Mouse (Mus musculus): Measurements from ENCODE around the gene Anapc11.
"Not testable (repeated sequence)": the region's sequence is repeated elsewhere in the genome, so short reads cannot be mapped to it uniquely, and the experiment has no call there.

The Anapc11 gene

GRCm38 (mm10) chr11:120575940-120576339 is 22.3 kb upstream of the Anapc11 start:
- DNase-seq = no peak

DNA sequence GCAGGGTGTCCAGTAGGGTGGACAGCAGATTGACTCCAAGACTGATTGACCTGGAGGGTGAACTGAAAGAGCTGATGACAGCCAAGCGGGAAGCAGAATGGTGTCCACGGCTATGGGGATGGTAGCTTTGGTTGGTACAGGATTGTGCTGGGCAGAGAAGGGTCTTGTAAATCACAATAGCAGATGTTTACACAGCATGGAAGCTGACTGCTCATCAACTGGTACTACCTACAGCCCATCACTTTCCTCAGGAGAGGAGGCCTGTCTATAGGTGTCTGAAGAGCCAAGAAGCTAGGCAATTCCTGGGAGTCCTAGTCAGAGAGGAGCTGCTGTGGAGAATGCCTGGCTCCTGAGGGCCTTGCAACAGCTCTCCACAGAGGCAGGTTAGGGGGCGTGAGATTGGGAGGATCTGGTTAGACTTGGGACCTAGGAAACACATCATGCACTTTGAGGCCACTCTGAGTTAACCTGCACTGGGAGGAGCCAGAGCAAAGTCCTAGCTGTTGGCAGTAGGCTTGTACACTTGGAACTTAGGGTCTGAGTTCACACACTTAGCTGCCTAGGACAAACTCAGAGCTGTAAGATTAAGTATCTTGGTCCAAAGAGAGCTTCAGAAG is 21.7 kb upstream of the Anapc11 start:
- DNase-seq = peak; percentile 92

GRCm38 (mm10) chr11:120577211-120578023 is 20.8 kb upstream of the Anapc11 start:
- DNase-seq = peak; percentile 77

DNA sequence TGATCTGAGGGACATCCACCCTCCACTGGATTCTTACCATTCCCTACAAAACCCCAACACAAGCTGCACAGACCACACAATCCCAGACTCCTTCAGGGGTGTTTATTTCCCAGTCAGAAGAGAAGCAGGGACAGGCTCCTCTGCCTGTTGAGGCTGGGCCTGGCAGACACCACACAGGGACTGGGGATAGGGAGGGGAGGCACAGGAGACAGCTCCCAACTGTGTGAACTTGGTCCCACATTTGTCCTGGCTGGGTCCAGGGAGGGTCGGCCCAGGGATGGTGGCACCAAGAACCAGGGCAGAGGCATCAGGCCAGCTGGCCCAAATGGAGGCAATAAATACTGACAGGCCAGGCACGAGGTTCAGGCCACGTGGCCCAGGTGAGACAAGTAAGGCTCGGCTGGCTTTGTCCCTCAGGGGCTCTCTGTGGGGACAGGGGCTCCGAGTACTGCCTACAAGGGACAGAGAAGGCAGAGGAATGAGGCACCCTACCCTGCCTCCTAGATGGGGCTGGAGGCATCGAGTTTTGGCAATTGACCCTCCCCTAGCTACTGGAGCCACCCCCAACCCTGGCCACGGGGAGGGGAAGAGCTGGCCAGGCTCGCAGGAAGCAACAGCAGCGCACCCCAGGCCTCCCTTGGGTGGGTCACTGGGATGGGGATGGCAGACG is 20.1 kb upstream of the Anapc11 start:
- peak; percentile 71 for DNase-seq

DNA sequence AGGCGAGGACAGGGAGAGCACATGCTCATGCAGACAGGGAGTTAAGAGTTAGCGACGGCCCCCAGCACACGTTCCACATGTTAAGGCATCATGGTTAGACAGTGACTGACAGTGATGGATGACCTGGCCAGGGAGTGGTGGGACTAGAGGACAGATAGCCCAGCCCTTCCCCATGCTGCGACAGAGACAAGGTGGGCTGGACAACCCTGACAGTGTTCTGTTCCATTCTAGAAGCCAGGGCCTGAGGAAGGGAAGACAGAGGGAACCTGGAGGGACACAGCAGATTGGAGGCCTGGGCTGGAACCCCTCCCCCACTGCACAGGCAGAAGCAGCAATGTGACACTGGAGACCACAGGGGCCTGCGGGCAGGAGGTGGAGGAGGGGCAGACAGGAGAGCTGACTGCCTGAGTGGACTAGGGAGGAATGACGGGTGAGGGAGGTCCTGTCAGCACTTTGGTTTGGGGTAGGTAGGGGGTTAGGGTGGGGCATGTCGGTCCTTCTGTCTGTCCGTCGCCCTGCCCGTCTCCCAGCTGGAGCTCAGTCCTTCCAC is 19.5 kb upstream of the Anapc11 start:
- DNase-seq = peak; percentile 39

DNA sequence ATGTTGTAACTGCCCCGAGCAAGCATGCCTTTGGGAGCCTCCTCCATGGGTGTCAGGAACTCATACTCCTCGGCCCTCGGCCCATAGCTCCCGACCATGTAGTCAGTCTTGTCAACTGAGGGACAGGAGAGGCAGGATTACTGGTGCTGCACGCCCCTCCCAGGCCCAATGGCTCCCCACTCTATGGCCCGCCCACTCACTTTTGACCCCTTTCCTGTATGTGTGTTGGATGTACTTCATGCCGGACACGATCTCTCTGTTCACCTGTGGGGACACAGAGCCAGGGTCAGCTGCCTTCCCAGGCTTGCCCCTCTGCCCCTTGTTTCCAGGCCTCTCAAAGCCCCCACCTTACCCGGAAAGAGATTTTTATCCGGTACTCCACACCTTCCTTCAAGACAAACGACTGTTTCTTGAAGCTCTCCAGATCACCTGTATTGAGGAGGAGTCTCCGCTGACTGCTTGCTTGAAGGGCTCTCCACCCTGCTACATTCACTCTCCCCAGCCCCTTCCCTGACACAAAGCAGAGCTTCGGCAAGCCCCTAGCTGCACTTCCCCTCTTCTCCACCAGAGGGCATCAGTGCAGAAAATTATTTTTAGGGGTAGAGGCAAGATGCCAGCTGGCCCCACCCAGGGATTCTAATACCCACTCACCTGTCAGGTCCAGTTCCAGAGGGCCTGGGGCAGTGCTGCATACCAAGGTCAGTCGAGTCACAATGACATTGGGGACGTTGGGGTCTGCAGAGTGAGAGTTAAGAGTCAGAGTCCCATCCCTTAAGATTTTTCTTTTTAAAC is 18.7 kb upstream of the Anapc11 start:
- peak; percentile 63 for DNase-seq

DNA sequence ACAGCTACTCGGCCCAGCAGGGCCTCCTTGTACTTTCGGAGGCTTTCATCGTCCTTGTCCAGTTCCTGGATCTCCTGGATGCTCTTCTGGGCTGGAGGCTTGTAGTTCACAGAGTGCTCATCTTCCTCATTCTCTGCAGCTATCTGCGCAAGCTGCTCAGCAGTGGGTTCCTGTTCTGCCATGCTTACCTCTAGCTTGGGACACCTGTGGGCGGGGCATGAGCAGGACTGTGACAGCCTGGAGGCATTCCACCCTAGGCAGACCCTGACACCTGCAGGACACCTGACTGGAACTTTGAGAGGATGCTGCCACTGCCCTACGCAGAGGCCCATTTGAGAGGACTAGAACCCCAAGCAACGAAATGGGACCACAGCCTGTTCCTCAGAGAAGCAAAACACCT is 18.0 kb upstream of the Anapc11 start:
- peak; percentile 61 for DNase-seq

GRCm38 (mm10) chr11:120580871-120581331 is 17.3 kb upstream of the Anapc11 start:
- peak; percentile 29 for DNase-seq

DNA sequence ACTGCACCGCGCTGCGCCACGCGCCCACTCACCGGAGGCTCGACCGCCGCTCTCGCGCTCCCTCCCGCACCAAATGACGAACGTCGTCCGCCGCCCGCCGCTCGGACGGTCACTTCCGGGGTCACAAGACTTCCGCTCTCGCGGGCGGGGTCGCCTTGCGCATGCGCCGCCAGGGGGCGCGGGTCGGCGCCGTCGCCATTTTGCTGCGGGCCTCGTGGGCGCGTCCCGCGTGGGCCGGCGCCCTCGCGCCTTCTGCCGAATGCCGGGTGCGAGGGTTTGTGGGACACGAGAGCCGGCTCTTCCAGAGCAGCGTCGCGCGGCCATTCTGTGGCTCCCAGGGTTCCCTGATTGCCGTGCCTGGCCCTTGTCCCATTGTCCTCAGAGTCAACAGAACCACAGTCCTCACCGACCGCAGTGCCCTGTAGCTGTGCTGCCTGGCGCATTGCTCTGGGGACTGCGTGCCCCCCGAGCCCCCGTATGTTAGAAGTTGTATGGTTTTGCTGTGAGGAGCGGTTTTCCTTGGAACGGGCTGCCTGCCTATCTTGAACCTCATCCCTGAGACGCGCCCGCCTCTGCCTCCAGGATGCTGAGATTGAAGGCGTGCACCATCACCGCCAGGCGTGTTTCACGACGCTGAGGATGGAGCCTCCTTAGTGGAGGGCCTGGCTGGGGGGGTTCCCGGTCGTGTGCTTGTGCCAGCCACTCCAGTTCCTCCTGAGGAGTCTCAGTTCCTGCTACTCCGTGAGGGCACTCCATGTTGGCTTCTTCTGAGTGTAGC is 16.5 kb upstream of the Anapc11 start, which contains the start of gene Arhgdia:
Gene Arhgdia, minus strand, starts transcription at position 135 of the 778 bp plus-strand sequence.
- DNase-seq = peak; percentile 80

DNA sequence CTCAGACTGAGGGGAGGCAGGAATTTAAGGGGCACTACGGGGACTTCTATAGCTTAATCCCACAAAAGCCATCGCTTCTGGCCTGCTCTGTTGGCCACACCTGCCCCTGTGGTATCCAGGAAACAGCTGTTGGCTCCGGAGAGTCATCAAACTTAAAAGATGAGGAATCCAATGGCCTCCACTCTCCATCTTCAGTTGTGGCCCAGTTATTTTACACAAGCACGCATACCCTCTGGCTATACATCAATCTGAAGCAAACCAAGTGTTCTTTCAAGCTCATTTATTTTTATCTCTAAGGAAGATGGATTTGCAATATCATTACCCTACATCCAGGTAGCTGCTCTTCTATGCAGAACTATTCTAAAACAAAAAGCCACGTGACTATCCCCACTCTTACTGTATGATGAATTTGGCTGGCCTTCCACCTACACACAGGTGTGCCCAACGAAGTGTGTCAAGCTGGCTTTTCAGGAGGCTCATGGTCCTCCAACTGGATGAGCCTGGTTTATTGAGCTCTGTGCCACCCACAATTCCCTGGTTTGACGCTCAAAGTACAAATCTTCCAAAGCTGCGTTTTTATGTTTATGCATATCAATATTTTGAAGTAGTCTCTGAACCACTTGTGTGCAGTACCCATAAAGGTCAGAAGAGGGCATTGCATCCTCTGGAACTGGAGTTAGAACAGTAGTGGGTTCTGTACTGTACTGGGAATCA is 15.8 kb upstream of the Anapc11 start:
- DNase-seq = no peak

DNA sequence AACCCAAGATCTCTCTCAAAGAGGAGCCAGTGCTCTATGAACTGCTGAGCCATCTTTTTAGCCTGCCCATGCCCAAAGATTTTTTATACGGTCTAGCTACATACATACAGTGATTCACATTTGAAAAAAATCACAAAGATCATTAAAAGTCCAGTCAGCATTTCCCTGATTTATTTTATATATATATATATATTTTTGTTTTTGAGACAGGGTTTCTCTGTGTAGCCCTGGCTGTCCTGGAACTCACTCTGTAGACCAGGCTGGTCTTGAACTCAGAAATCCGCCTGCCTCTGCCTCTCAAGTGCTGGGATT is 15.3 kb upstream of the Anapc11 start:
- not testable (repeated sequence) for DNase-seq

- no peak for DNase-seq
Measured at GRCm38 (mm10) chr11:120583937-120584336, 14.3 kb upstream of the Anapc11 start.

GRCm38 (mm10) chr11:120588531-120588930 is 9.7 kb upstream of the Anapc11 start:
- DNase-seq = no peak

- peak; percentile 31 for DNase-seq
Measured at GRCm38 (mm10) chr11:120597240-120598235, 683 bp upstream of the Anapc11 start.

GRCm38 (mm10) chr11:120598990-120599549 is 849 bp downstream of the Anapc11 start:
- DNase-seq = no peak

GRCm38 (mm10) chr11:120600716-120601115 is 2.5 kb downstream of the Anapc11 start:
- DNase-seq = no peak

GRCm38 (mm10) chr11:120603545-120603944 is 5.3 kb downstream of the Anapc11 start:
- DNase-seq = no peak

DNA sequence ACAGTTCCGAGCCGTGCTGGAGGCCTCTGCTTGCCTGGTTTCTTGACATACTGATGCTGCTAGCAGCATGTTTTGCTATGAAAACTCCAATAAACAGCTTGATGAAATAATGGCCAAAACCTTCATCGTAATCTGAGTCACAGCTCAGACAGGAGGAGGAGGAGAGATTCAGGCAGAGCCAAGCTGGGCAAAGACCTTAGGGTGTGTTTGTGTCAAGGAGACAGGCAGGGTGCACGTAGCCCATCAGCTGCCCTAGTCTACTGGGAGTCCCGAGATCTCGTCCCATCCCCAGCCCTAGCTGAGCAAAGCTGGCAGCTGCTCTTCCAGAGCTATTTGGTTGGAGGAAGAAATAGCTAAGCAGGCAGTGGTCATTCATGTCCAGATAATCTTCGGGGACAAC is 7.4 kb downstream of the Anapc11 start:
- DNase-seq = no peak

DNA sequence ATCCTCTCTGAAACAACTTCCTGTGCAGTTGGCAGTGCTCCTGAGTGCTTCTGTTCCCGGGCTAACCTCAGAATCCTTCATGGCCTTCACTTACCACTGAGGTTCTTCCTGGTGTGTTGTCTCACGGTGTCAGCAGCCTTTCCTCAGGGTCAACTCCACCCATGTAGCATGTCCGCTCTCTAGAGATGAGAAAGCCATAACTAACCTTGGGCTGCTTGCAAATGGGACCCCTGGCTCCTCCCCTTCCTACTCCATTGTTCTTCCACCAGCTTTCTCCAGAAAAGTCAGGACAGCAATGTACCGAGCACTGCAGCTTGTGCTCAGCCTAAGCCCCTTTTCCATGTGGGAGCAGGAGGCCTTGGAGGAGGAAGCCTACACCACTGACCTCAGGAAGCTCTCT is 8.5 kb downstream of the Anapc11 start:
- DNase-seq = no peak

All from kidney, adult 11 months (tissue).